Mouse (Mus musculus): ENCODE results near the gene Fam196a. TPM values are rescaled to one million over a fixed set of nuclear protein-coding genes. Genes with fewer than 3 reads are reported as not detected.

The Fam196a gene
- 0.55 and 0.80 TPM in 2 replicates for polyA plus RNA-seq (2015; fragmentation: Nextera tagmentation; extraction: Ambion mirVana)

DNA sequence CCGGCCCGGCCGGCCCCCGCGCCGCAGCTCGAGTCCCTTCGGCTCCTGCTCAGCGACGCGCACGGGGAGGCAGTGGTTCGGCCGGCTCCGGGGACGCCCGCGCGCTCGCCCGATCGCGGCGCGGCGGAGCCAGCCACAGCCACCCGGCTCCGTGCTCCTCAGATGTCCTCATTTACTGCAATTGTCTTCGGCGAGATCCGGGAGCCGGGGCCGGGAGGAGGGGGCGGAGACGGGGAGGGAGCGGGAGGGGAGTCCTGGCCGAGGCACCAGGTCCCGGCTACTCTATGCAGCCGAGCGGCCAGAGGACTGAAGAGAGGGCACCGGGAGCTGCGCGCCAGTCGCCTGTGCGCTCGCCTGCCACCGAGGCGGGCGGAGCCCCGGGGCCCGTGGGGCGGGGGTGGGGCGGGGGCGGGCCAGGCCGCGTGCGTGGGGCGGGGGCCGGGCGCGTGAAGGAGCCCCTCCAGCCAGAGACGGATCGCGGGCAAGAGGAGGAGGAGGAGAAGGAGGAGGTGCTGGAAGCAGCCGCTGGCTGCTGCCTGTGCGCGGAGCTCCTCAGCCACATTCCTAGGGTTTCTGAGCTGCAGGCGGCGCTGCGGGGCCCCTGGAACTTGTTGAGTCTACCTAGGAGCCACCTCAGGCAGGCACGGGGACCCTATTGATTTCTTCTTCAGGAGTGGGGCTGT is at the start of gene Fam196a:
Gene Fam196a (minus strand): TSS at position 504 of the 683 bp plus-strand sequence.
- no peaks in the 10 kb centered on the region for H3K36me3 ChIP-seq (ENCODE audit: control insufficient read depth, insufficient read depth)
- no peak; the same call in 1 of the 2 replicates for ATAC-seq
- no peak within 1 kb of the TSS for H3K9ac ChIP-seq (ENCODE audit: low read depth, low read length)
- H3K4me3 ChIP-seq (ENCODE audit: low read depth, low read length): peak within 1 kb of the TSS; percentile 43
- H3K27me3 ChIP-seq (replicated peaks; ENCODE audit: control insufficient read depth, insufficient read depth, low read length): peaks cover 20% of the 10 kb centered on the region
- no peak within 1 kb of the TSS for H3K27ac ChIP-seq (ENCODE audit: low read depth, low read length)
- H3K9me3 ChIP-seq (ENCODE audit: control insufficient read depth): no peaks in the 10 kb centered on the region
- TF ChIP-seq CTCF (IDR thresholded peaks at IDR 0.05; ENCODE audit: low read depth): peak; percentile 56
- H3K4me1 ChIP-seq (replicated peaks; ENCODE audit: control insufficient read depth, insufficient read depth, low read length): no peaks in the 10 kb centered on the region
- 4% methylated on average over 39 of the region's 71 CpGs for WGBS
- H3K4me2 ChIP-seq (replicated peaks; ENCODE audit: low read depth): peak within 1 kb of the TSS; percentile 84

GRCm38 (mm10) chr7:134961608-134962007 is 23.4 kb upstream of the Fam196a start:
- H3K4me2 ChIP-seq (replicated peaks; ENCODE audit: low read depth): no peak overlapping the region
- ATAC-seq: no peak
- WGBS: 58% methylated on average over 2 of the region's 2 CpGs

GRCm38 (mm10) chr7:134960871-134961270 is 22.6 kb upstream of the Fam196a start:
- WGBS: 71% methylated on average over 4 of the region's 4 CpGs
- peak; percentile 72 for TF ChIP-seq CTCF (IDR thresholded peaks at IDR 0.05; ENCODE audit: low read depth)
- Histone ChIP-seq H3K36me3 (ENCODE audit: control insufficient read depth, insufficient read depth) (no peaks in the 10 kb centered on the region), H3K9me3 (ENCODE audit: control insufficient read depth) (no peaks in the 10 kb centered on the region), H3K27ac (ENCODE audit: low read depth, low read length) (no peak overlapping the region), H3K4me1 (replicated peaks; ENCODE audit: control insufficient read depth, insufficient read depth, low read length) (no peaks in the 10 kb centered on the region), H3K9ac (ENCODE audit: low read depth, low read length) (no peak overlapping the region), H3K4me3 (ENCODE audit: low read depth, low read length) (no peak overlapping the region), H3K27me3 (replicated peaks; ENCODE audit: control insufficient read depth, insufficient read depth, low read length) (no peaks in the 10 kb centered on the region), H3K4me2 (replicated peaks; ENCODE audit: low read depth) (no peak overlapping the region)
- no peak for ATAC-seq

More at GRCm38 (mm10) chr7:134961608-134962007, 23.4 kb upstream of the Fam196a start:
- Histone ChIP-seq H3K4me3 (ENCODE audit: low read depth, low read length) (no peak overlapping the region), H3K27ac (ENCODE audit: low read depth, low read length) (no peak overlapping the region), H3K9ac (ENCODE audit: low read depth, low read length) (no peak overlapping the region), H3K4me1 (replicated peaks; ENCODE audit: control insufficient read depth, insufficient read depth, low read length) (no peaks in the 10 kb centered on the region), H3K9me3 (ENCODE audit: control insufficient read depth) (no peaks in the 10 kb centered on the region), H3K36me3 (ENCODE audit: control insufficient read depth, insufficient read depth) (no peaks in the 10 kb centered on the region), H3K27me3 (replicated peaks; ENCODE audit: control insufficient read depth, insufficient read depth, low read length) (no peaks in the 10 kb centered on the region)
- TF ChIP-seq CTCF (IDR thresholded peaks at IDR 0.05; ENCODE audit: low read depth): no peak

DNA sequence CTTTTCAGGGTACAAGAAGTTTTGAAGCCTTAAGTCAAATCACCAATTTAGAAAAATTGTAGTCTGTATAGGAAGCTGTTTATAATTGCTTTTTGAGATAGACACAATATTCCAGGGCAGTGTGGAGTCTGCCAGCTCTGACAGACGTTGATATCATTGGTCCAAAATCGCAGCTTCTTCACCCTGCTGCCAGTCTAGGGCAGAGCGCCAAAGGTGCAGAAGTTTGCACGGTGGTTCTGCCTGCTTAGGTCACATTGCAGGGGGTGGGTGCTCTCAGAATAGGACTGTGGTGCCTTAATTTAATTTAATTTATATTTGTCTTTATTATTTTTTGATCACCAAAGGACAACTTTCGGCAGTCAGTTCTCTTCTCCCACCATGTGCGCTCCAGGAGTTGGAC is 20.9 kb upstream of the Fam196a start:
- H3K4me2 ChIP-seq (replicated peaks; ENCODE audit: low read depth): no peak overlapping the region
- no peak for ATAC-seq
- no peak for TF ChIP-seq CTCF (IDR thresholded peaks at IDR 0.05; ENCODE audit: low read depth)
- WGBS: 92% methylated on average over 6 of the region's 6 CpGs
- H3K9ac ChIP-seq (ENCODE audit: low read depth, low read length): no peak overlapping the region
- no peaks in the 10 kb centered on the region for H3K27me3 ChIP-seq (replicated peaks; ENCODE audit: control insufficient read depth, insufficient read depth, low read length)
- no peaks in the 10 kb centered on the region for H3K4me1 ChIP-seq (replicated peaks; ENCODE audit: control insufficient read depth, insufficient read depth, low read length)
- no peaks in the 10 kb centered on the region for H3K9me3 ChIP-seq (ENCODE audit: control insufficient read depth)
- H3K36me3 ChIP-seq (ENCODE audit: control insufficient read depth, insufficient read depth): no peaks in the 10 kb centered on the region
- H3K4me3 ChIP-seq (ENCODE audit: low read depth, low read length): no peak overlapping the region
- no peak overlapping the region for H3K27ac ChIP-seq (ENCODE audit: low read depth, low read length)

- WGBS: 92% methylated on average over 7 of the region's 7 CpGs
- H3K4me2 ChIP-seq (replicated peaks; ENCODE audit: low read depth): no peak overlapping the region
- H3K27ac ChIP-seq (ENCODE audit: low read depth, low read length): no peak overlapping the region
- no peaks in the 10 kb centered on the region for H3K4me1 ChIP-seq (replicated peaks; ENCODE audit: control insufficient read depth, insufficient read depth, low read length)
- no peak overlapping the region for H3K4me3 ChIP-seq (ENCODE audit: low read depth, low read length)
- H3K9me3 ChIP-seq (ENCODE audit: control insufficient read depth): no peaks in the 10 kb centered on the region
- H3K27me3 ChIP-seq (replicated peaks; ENCODE audit: control insufficient read depth, insufficient read depth, low read length): no peaks in the 10 kb centered on the region
- no peak for ATAC-seq
- TF ChIP-seq CTCF (IDR thresholded peaks at IDR 0.05; ENCODE audit: low read depth): peak; percentile 53
- H3K36me3 ChIP-seq (ENCODE audit: control insufficient read depth, insufficient read depth): no peaks in the 10 kb centered on the region
- H3K9ac ChIP-seq (ENCODE audit: low read depth, low read length): no peak overlapping the region
Observed at GRCm38 (mm10) chr7:134945925-134946716, 7.9 kb upstream of the Fam196a start.

- no peak overlapping the region for H3K9ac ChIP-seq (ENCODE audit: low read depth, low read length)
- H3K4me1 ChIP-seq (replicated peaks; ENCODE audit: control insufficient read depth, insufficient read depth, low read length): no peaks in the 10 kb centered on the region
- H3K27ac ChIP-seq (ENCODE audit: low read depth, low read length): no peak overlapping the region
- H3K9me3 ChIP-seq (ENCODE audit: control insufficient read depth): no peaks in the 10 kb centered on the region
- H3K36me3 ChIP-seq (ENCODE audit: control insufficient read depth, insufficient read depth): no peaks in the 10 kb centered on the region
- no peak overlapping the region for H3K4me2 ChIP-seq (replicated peaks; ENCODE audit: low read depth)
- TF ChIP-seq CTCF (IDR thresholded peaks at IDR 0.05; ENCODE audit: low read depth): no peak
- ATAC-seq: no peak
- H3K27me3 ChIP-seq (replicated peaks; ENCODE audit: control insufficient read depth, insufficient read depth, low read length): no peaks in the 10 kb centered on the region
- H3K4me3 ChIP-seq (ENCODE audit: low read depth, low read length): no peak overlapping the region
- WGBS: 83% methylated on average over 7 of the region's 7 CpGs
Observed at GRCm38 (mm10) chr7:134943701-134944100, 5.5 kb upstream of the Fam196a start.
